Mouse (Mus musculus) heart, adult 2 months (tissue): Measurements from ENCODE around the gene Wnt8b.
A peak's percentile ranks its signal among the peaks of the same experiment; 100 is the strongest.

Experiments used
- CTCF ChIP-seq: fragments of 200-600 bp; IDR thresholded peaks from 2 replicates; pipeline ENCODE4 v1.8.1; 2022; ENCODE audit warnings: antibody characterized with exemption, mild to moderate bottlenecking, moderate library complexity
- EP300 ChIP-seq: fragments of 200-500 bp; IDR thresholded peaks from 2 replicates; pipeline ENCODE4 v1.6.1; 2011; ENCODE audit warnings: low read depth, low read length, control low read depth; ENCODE audit not compliant: insufficient read depth
- POLR2A ChIP-seq: fragments of 200-500 bp; IDR thresholded peaks from 2 replicates; pipeline ENCODE4 v1.6.1; 2011; ENCODE audit warnings: mild to moderate bottlenecking, low read depth, low read length, control low read depth; ENCODE audit not compliant: insufficient read depth

GRCm38 (mm10) chr19:44476541-44476940, 16.7 kb upstream of the Wnt8b start:
- peak; percentile 20 for TF ChIP-seq CTCF
- no peak for TF ChIP-seq POLR2A
- TF ChIP-seq EP300, result no peak
